Mouse (Mus musculus) limb, embryonic 13.5 days (tissue): ENCODE data around the gene Sirt6. TPM values are rescaled to one million over a fixed set of nuclear protein-coding genes. Genes with fewer than 3 reads are reported as not detected.
A peak's percentile ranks its signal among the peaks of the same experiment; 100 is the strongest.
"Not testable (repeated sequence)": the region's sequence is repeated elsewhere in the genome, so short reads cannot be mapped to it uniquely, and the experiment has no call there.

Experiments
- ATAC-seq: fragments of 200-750 bp; cut with Nextera tagmentation; 2 replicates; pipeline ENCODE4 v1.8.0; 2017; ENCODE audit warnings: low read depth, moderate number of reproducible peaks, moderate TSS enrichment; ENCODE audit not compliant: low FRiP score
- H3K27ac ChIP-seq: fragments of 300-500 bp; sonication (generic); 2 replicates; pipeline ENCODE4 v1.5.1; 2015; ENCODE audit warnings: inconsistent platforms, mild to moderate bottlenecking, moderate library complexity
- H3K27me3 ChIP-seq: fragments of 300-500 bp; sonication (generic); 2 replicates; pipeline ENCODE4 v1.6.1; 2015; ENCODE audit warnings: mild to moderate bottlenecking, inconsistent platforms
- H3K36me3 ChIP-seq: fragments of 300-500 bp; sonication (generic); 2 replicates; pipeline ENCODE4 v1.6.1; 2015; ENCODE audit warnings: inconsistent platforms, mild to moderate bottlenecking, moderate library complexity
- H3K4me1 ChIP-seq: fragments of 300-500 bp; sonication (generic); 2 replicates; pipeline ENCODE4 v1.6.1; 2015; ENCODE audit warnings: inconsistent platforms
- H3K4me2 ChIP-seq: fragments of 300-500 bp; sonication (generic); replicated peaks from 2 replicates; pipeline ENCODE4 v1.6.1; 2015; ENCODE audit warnings: inconsistent platforms, mild to moderate bottlenecking, moderate library complexity
- H3K4me3 ChIP-seq: fragments of 300-500 bp; sonication (generic); 2 replicates; pipeline ENCODE4 v1.5.1; 2015; ENCODE audit warnings: moderate library complexity, mild to moderate bottlenecking, inconsistent platforms
- H3K9ac ChIP-seq: fragments of 300-500 bp; sonication (generic); 2 replicates; pipeline ENCODE4 v1.6.1; 2015; ENCODE audit warnings: mild to moderate bottlenecking, inconsistent platforms
- H3K9me3 ChIP-seq: fragments of 300-500 bp; sonication (generic); 2 replicates; pipeline ENCODE4 v1.6.1; 2016; ENCODE audit warnings: inconsistent platforms
- WGBS: fragments of 180-500 bp; shearing (Covaris S2); methylation state at CpG from one replicate; pipeline ENCODE4 v1.1.7; 2015; 5-methylcytosine and 5-hydroxymethylcytosine counted together
- polyA plus RNA-seq: library from polyadenylated mRNA; unstranded; fragments of >200 nt; fragmentation: Nextera tagmentation; extraction: Ambion mirVana; gene quantifications from 2 replicates; pipeline ENCODE4 v1.2.1, GENCODE M21; 2015

Gene Sirt6
- polyA plus RNA-seq = 60.3 and 61.9 TPM in 2 replicates

DNA sequence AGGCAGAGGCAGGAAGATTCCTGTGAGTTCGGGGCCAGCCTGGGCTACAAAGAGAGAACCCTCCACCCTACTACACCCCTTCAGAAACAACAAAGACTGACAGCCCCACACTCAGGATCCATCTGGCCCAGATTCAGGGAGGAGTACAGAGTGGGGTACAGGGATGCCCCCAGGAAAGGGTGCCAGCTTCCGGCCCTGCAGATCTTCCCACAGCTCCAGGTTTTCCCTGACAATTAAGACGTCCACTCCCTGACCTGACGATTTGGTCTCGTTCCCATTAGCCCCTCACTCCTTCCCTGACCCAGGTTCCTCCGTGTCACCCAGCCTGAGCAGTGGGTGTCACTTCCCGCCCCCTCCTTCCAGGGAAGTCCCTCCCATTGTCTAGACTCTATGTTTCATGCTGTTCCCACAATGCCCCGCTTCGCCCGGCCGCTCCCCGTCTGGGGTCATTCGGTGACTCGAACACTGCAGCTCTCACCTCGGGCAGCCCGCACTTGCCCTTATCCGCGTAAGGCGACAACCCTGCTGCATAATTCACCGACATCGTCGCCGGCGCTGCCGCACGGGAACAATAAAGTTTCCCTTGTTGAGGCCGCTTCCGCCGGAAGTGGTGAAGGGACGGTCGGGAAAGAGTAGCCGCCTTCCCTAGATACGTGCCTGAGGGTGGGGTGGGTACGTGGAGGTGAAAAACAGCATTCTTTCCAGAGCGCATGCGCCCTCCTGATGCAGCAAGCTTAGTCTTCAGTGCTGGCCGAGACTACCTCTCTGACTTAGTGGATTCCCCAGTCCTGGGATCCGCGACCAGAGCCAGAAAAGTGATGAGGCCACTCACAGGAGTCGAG lies at the start of gene Sirt6:
Gene Sirt6 (minus strand): TSS at position 804 of the 842 bp plus-strand sequence.
- Histone ChIP-seq H3K27ac (peak within 1 kb of the TSS; percentile 92), H3K9me3 (no peaks in the 10 kb centered on the region), H3K4me2 (peak within 1 kb of the TSS; percentile 85), H3K4me1 (peaks cover 19% of the 10 kb centered on the region), H3K9ac (peak within 1 kb of the TSS; percentile 81), H3K27me3 (no peaks in the 10 kb centered on the region), H3K4me3 (peak within 1 kb of the TSS; percentile 73), H3K36me3 (peaks cover 37% of the 10 kb centered on the region)
- 4% methylated on average over 40 of the region's 40 CpGs for WGBS
- peak; percentile 88 for ATAC-seq

- 92% methylated on average over 2 of the region's 2 CpGs for WGBS
- Histone ChIP-seq H3K9me3 (peaks cover 56% of the 10 kb centered on the region), H3K36me3 (peaks cover 66% of the 10 kb centered on the region)
Measured at GRCm38 (mm10) chr10:81656174-81656573, 28.6 kb upstream of the Sirt6 start.

GRCm38 (mm10) chr10:81655178-81655577 lies 27.6 kb upstream of the Sirt6 start:
- Histone ChIP-seq H3K9ac (no peak overlapping the region), H3K27me3 (no peaks in the 10 kb centered on the region), H3K36me3 (peaks cover 72% of the 10 kb centered on the region), H3K4me3 (no peak overlapping the region), H3K4me1 (peaks cover under 1% of the 10 kb centered on the region; the same call in 1 of the 2 replicates), H3K27ac (no peak overlapping the region), H3K4me2 (no peak overlapping the region), H3K9me3 (peaks cover 52% of the 10 kb centered on the region)
- 95% methylated on average over 10 of the region's 10 CpGs for WGBS
- ATAC-seq = no peak

More at GRCm38 (mm10) chr10:81656174-81656573, 28.6 kb upstream of the Sirt6 start:
- no peak overlapping the region for H3K27ac ChIP-seq
- no peaks in the 10 kb centered on the region for H3K4me1 ChIP-seq
- no peaks in the 10 kb centered on the region for H3K27me3 ChIP-seq
- H3K4me2 ChIP-seq = no peak overlapping the region
- no peak overlapping the region for H3K4me3 ChIP-seq
- H3K9ac ChIP-seq = no peak overlapping the region
- ATAC-seq = no peak

- peaks cover 29% of the 10 kb centered on the region for H3K36me3 ChIP-seq
- peak within 1 kb of the TSS; percentile 66 for H3K4me2 ChIP-seq
- 3% methylated on average over 42 of the region's 52 CpGs for WGBS
- peak within 1 kb of the TSS; percentile 81; the same call in 1 of the 2 replicates for H3K27ac ChIP-seq
- peak within 1 kb of the TSS; percentile 70 for H3K9ac ChIP-seq
- ATAC-seq = peak; percentile 93
- H3K9me3 ChIP-seq = peaks cover 11% of the 10 kb centered on the region; the same call in 1 of the 2 replicates
- peak within 1 kb of the TSS; percentile 56 for H3K4me3 ChIP-seq
- not testable (repeated sequence) for H3K27me3 ChIP-seq, H3K4me1 ChIP-seq
Measured at GRCm38 (mm10) chr10:81648803-81649775, 21.5 kb upstream of the Sirt6 start, which contains the start of gene Gm10778. Gm10778 (plus strand) TSS chr10:81649059.

DNA sequence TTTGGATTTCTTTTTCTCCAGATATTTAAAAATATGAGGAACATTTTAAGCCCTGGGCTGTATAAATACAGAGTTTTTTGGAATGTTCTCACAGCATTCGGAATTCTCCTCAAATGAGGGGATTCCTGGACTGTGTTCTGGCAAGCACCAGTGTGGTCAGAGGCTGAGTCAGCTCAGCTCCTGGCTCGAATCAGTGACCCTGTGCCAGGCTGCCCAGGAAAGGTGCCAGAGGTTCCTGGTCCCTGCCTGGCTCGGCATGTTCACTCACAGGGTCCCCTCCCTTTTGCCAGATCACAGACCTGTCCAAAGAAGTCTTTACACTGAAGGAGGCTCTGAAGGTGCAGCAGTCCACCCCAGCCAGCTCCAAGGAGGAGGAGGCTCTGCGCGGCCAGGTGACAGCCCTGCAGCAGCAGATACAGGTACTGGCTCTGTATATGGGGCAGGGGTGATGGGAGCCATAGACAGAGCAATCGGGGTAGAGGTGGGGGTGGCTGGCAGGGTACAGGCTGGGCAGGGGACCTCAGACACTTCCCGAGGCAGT lies 18.5 kb upstream of the Sirt6 start:
- Histone ChIP-seq H3K4me3 (no peak overlapping the region), H3K36me3 (peaks cover 8% of the 10 kb centered on the region; the same call in 1 of the 2 replicates), H3K9ac (no peak overlapping the region), H3K27me3 (no peaks in the 10 kb centered on the region), H3K4me2 (no peak overlapping the region), H3K9me3 (no peaks in the 10 kb centered on the region), H3K27ac (no peak overlapping the region), H3K4me1 (peaks cover 23% of the 10 kb centered on the region)
- 82% methylated on average over 7 of the region's 7 CpGs for WGBS
- no peak for ATAC-seq

DNA sequence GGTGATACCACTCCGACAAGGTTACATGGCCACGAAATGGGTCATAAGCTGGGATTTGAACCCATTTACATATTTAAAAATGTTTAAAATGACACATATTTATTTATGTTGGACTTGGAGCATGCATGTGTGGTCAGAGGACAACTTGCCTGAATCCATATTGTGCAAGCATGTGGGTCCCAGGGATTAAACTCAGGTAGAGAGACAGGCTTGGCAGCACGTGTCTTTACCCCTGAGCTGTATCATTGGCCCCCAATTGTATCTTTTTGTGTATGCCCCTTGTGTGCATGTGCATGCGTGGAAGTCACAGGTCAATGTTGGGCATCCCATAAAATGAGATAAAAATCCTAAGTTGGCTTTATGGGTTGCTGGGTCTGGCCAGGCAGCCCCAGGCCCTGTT lies 17.8 kb upstream of the Sirt6 start:
- Histone ChIP-seq H3K9me3 (no peaks in the 10 kb centered on the region), H3K27ac (no peak overlapping the region), H3K9ac (no peak overlapping the region), H3K4me2 (no peak overlapping the region), H3K27me3 (no peaks in the 10 kb centered on the region), H3K4me3 (no peak overlapping the region), H3K4me1 (peaks cover 23% of the 10 kb centered on the region), H3K36me3 (0 out of 2 replicates have a peak, but pooled peaks cover under 1% of the 10 kb centered on the region)
- WGBS = 88% methylated on average over 4 of the region's 4 CpGs
- ATAC-seq = no peak

DNA sequence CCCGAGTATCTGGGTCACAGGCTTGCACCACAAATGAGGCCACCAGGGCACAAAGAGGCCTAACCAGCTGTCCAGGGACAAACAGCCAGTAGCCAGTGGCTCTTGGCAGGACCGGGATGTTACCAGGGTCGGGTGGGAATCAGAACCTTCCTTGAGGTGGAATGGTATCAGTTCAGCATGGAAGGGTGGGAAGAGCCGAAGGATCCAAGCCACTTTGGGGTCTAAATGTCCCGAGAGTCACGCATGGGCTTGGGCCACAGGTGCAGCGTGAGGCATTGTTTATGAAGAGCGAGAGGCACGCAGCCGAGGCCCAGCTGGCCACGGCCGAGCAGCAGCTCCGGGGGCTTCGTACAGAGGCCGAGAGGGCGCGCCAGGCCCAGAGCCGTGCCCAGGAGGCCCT lies 17.1 kb upstream of the Sirt6 start:
- WGBS = 91% methylated on average over 18 of the region's 18 CpGs
- Histone ChIP-seq H3K4me3 (no peak overlapping the region), H3K27me3 (no peaks in the 10 kb centered on the region), H3K27ac (no peak overlapping the region), H3K36me3 (no peaks in the 10 kb centered on the region), H3K4me2 (peak overlapping the region; percentile 93; the same call in 1 of the 2 replicates), H3K4me1 (peaks cover 19% of the 10 kb centered on the region), H3K9ac (no peak overlapping the region), H3K9me3 (no peaks in the 10 kb centered on the region)
- no peak for ATAC-seq

DNA sequence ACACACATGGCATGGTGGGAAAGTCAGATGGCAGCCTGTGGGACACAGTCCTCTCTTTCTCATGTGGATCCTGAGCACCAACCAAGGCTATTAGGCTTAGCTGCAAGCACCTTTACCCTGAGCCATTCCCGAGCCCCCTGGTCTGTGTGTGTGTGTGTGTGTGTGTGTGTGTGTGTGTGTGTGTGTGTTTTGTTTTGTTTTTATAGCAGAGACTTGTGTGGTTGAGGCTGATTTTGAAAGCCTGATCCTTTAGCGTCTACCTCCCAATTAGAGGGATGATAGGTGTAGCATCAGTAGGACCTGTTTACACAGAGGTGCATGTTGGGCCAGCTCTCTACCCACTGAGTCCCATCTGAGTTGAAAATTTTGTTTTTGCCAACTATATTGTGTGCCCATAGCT lies 16.6 kb upstream of the Sirt6 start:
- H3K9me3 ChIP-seq = no peaks in the 10 kb centered on the region
- H3K27ac ChIP-seq = peak overlapping the region; percentile 98; the same call in 1 of the 2 replicates
- peak overlapping the region; percentile 93 for H3K4me2 ChIP-seq
- H3K36me3 ChIP-seq = no peaks in the 10 kb centered on the region
- ATAC-seq = no peak
- peak overlapping the region; percentile 94 for H3K9ac ChIP-seq
- peak overlapping the region; percentile 81 for H3K4me3 ChIP-seq
- H3K4me1 ChIP-seq = peaks cover 19% of the 10 kb centered on the region
- H3K27me3 ChIP-seq = no peaks in the 10 kb centered on the region
- 65% methylated on average over 2 of the region's 2 CpGs for WGBS

DNA sequence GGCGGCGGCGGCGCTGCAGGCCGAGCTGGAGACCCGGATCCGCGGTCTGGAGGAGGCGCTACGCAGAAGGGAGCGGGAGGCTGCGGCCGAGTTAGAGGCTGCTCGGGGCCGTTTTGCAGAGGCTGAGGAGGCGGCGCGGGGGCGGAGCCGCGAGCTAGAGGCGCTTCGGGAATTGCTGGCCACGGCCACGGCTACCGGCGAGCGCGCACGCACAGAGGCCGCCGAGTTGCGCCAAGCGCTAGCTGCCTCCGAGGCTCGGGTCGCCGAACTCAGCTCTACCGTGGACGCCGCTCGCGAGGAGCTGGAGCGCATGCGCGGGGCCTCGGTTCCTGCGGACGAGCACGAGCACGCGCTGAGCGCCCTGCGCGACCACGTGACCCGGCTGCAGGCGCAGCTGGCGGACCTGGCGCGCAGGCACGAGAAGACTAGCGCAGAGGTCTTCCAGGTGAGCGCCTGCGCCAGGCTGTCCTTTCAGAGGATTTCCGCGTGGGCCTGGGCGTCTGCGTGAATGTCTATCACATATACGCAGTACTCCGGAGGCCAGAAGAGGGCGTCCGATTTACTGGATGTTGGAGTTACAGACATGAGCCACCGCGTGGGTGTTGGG lies 16.0 kb upstream of the Sirt6 start:
- peak overlapping the region; percentile 93 for H3K4me2 ChIP-seq
- no peaks in the 10 kb centered on the region for H3K27me3 ChIP-seq
- peak overlapping the region; percentile 81 for H3K4me3 ChIP-seq
- peaks cover 19% of the 10 kb centered on the region for H3K4me1 ChIP-seq
- under 1% methylated on average over 75 of the region's 75 CpGs for WGBS
- peak overlapping the region; percentile 94 for H3K9ac ChIP-seq
- no peaks in the 10 kb centered on the region for H3K9me3 ChIP-seq
- H3K36me3 ChIP-seq = no peaks in the 10 kb centered on the region
- ATAC-seq = peak; percentile 92
- peak overlapping the region; percentile 98 for H3K27ac ChIP-seq

GRCm38 (mm10) chr10:81642648-81643448 lies 15.3 kb upstream of the Sirt6 start:
- WGBS = 21% methylated on average over 24 of the region's 24 CpGs

More at GRCm38 (mm10) chr10:81642648-81643448, 15.3 kb upstream of the Sirt6 start:
- H3K4me3 ChIP-seq = peak overlapping the region; percentile 81
- H3K9ac ChIP-seq = peak overlapping the region; percentile 94
- H3K27ac ChIP-seq = peak overlapping the region; percentile 98
- H3K4me1 ChIP-seq = peaks cover 19% of the 10 kb centered on the region
- ATAC-seq = no peak; the same call in 1 of the 2 replicates
- no peaks in the 10 kb centered on the region for H3K27me3 ChIP-seq
- no peaks in the 10 kb centered on the region for H3K9me3 ChIP-seq
- no peaks in the 10 kb centered on the region for H3K36me3 ChIP-seq
- H3K4me2 ChIP-seq = peak overlapping the region; percentile 93
